Mouse (Mus musculus) cerebellum, postnatal 25 days (tissue): ENCODE results near the gene Id1.
A peak's percentile ranks its signal among the peaks of the same experiment; 100 is the strongest.

ENCODE experiments used
- DNase-seq, 2 experiments: peaks; one replicate each; pipeline ENCODE4 v3.0.0; 2021; ENCODE audit warnings: mixed read lengths in 2 of 2

Id1 gene

DNA sequence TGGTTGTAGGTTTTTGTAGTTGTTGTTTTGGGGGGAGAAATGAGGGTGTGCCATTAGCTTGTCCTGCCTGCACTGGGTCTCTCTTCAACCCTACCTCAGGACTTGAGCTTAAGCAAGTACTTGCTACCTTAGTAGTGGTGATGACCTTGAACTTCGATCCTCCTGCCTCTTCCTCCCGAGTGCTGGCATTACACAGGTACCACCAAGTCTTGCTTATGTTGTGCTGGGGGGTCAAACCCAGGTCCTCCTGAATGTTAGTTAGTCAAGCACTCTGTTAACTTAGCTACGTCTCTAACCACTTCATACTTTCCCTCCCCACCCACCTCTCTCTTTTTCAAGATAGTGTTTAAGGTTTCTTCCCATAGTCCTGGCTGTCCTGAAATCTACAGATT, 11.7 kb upstream of the Id1 start:
- DNase-seq, result no peak

DNA sequence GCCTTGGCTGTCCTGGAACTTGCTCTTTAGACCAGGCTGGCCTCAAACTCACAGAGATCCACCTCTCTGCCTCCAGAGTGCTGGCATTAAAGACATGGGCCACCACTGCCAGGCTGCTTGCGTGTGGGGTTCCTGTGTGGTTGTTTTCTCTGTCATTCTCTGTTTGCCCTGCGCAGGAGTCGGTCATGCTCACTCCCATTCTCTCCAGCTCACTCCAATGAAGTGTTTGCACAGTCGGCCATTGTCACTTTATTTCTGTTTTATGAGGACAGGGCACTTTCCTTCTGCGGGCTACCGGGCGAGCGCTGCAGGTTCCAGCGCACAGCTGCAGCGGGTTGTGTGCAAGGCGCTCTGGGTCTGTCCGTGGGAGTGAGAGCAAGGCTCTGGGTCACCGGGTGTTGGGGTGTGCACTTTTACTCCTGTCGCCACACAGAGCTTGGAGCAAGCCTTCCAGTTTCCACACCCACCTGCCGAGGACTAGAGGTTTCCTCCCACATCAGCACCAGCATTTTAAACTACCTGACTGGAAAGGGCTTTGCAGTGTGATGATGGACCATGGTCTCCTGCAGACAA, 10.8 kb upstream of the Id1 start:
- DNase-seq, result no peak

DNA sequence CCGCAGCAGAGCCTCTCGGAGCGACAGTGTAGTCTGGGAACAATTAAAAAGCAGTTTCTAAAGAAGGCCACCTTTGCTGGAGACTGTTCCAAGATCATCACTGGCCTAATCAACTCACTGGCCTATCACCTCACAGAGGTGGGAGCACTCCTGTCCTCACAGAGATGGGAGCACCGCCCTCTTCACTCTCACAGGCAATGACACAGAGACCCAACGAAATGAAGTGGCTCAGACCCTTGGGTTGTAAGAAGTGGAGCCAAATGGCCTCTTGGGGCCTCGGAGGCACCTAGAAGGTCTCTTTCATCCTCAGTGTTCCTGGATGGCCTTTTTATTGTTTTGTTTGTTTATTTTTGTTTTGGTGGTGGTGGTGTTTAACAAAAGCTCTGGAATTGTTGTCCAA, 9.8 kb upstream of the Id1 start:
- DNase-seq, result no peak

- DNase-seq, result no peak
Observed at GRCm38 (mm10) chr2:152726751-152727335, 9.2 kb upstream of the Id1 start.

DNA sequence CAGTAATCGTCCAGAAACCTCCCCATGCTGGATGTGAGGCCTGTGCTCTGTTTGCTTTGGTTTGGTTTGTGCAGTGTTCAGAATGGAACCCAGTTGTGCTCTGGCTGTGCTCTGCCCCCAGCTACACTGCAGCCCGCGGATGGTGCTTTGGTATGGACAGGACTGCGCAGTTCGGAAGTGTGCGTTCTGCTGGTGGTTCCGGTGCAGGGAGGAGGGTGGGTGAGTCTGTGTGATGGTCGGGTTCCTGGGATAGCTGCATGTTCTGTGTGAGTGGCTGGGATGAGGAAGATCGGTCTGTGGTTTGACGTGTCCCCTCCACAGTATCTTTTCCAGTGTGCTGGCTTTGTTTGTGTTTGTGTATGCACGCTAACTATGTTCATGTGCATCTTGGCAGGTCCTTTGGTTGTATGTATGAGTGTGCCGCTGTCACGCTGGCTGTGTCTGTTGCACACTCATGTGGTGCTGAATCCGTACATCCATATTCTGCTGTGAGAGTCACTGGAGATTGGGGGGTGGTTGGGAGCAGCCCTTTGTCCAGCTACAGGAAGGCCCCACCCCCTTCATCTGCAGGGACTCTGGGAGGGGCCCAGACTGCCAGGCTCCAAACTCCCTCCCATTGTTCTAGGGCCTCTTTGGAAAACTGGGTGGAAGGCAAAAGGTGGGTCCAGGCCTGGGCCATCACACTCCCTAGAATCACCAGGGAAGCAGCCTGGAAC, 8.1 kb upstream of the Id1 start:
- no peak for DNase-seq

- no peak for DNase-seq
Observed at GRCm38 (mm10) chr2:152728594-152728993, 7.5 kb upstream of the Id1 start.

DNA sequence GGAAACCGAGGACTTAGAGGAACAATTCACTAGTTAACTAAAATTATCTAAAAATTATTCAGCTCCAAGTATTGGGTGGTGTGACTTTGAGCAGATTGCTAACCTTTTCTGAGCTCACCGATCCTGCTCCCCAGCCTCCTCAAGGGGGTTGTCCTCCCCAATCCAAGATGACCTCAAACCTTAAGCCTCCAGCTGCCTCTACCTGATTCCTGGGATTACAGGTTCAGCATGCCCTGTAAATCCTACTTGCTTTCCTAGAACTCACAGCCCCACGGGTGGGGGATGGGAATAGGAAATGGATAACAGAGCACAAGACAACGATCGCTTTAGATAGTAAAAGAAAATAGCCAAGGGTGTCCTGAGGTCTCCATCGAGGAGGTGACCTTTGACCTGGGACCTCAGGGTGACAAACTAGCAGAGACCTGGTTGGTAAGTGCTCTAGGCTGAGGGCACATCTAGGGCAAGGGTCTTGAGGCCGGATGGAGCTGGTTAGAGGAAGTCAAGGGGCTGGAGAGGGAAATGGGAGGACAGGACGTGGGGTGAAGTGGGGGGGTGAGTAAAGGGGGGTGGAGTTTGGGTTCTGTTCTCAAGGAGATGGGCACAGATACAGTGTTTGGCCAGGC, 6.9 kb upstream of the Id1 start:
- DNase-seq, result no peak

DNA sequence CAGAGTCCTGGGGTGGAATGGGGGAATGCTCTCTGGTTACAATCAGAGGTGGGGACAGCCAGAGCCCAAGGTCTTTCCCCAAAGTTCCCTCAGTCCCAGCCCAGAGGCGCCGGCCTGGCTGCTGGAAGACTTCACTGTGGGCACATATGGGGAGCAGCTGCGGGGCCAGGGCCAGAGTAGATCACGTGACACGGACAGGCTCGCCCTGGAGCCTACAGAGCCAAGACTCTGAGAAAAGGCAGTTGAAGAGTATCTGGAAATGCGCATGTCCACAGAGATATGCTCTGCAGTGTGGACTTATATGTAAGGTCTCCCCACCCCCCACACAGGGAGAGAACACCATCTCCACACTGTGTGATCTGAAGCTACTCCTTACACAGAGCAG, 6.4 kb upstream of the Id1 start:
- DNase-seq, result no peak

DNA sequence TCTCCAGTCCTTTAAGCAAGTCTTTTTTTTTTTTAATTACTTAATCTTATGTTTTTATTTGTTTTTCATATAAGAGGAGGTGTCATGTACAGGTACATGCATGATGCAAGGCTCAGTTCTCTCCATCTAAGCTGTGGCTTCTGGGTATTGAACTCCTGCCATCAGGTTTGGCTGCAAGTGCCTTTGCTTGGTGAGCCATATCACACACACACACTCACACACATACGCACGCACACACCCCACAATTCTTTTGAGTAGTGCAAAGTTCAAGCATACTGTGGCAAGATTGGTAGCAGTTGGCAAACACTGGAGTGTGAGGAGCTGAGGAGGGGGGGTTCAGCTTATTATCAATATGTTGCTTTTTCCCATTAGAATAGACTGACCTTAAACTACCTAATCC, 2.9 kb upstream of the Id1 start:
- no peak for DNase-seq

GRCm38 (mm10) chr2:152734501-152734900, 1.6 kb upstream of the Id1 start:
- DNase-seq, result no peak

GRCm38 (mm10) chr2:152734984-152735383, 1.1 kb upstream of the Id1 start:
- peak; percentile 71 to 88 for DNase-seq

GRCm38 (mm10) chr2:152736748-152737147, 697 bp downstream of the Id1 start:
- peak; percentile 48 to 58 for DNase-seq

DNA sequence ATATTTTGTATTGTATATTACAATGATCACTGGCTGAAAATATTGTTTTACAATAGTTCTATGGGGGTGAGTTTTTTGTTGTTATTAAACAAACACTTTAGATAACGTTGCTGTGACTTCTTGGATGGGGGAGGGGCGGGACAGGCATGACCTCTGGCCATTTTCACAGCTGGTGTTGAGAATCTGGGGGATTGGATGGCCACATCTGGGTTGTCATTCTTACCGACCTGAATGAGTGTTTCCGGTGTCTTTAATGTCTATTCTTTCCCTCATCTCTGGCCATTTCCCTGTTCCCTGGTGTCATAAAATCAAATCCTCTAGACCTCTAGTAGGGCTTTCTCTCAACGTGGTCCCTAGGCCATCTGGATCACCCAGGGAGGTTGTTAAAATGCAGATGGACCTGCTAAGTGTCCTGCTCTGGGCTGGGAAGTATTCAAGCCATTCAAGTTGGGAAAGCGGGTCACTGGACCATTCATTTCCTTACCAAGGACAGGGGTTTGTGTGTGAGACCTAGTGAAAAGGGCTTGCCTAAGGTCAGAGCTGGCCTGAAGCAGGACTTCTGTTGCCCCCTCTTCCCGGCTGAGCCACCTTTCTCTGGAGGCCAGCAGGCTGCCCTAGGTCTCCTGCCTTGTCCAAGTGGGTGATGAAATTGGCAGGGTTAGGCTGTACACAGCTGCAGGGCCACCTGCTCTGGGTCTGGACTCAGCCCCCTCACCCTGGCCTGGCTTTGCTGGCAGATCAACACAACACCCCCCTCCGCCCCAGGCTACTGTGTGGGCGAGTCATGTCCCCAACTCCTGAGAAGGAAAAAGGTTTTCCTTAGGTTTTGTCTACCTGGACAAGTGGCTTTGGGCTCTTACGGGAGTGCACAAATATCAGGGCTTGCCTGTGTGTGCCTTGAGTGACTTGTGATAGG, 1.5 kb downstream of the Id1 start:
- no peak for DNase-seq

GRCm38 (mm10) chr2:152738341-152738740, 2.3 kb downstream of the Id1 start:
- DNase-seq, result no peak

GRCm38 (mm10) chr2:152739031-152739841, 3.2 kb downstream of the Id1 start:
- peak; percentile 38 to 61 for DNase-seq

DNA sequence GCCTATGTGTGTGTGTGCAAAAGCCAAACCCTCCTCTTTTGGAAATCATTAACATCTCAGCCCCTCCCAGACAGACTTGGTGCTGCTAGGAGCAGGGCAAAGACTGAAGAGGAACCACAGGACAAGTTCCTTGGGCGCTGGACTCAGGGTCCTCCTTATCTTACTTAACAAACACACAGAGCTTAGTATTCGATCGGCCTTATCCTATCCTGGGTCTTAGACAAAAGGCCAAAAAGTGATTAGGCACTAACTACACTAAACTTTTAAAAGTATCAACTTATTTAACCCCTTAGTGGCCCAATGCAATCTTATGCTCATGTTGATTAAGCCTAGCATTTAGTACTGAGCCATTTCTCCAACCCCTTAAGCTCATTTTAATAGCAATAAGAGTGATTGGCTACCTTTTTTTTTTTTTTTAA, 3.8 kb downstream of the Id1 start:
- no peak for DNase-seq

- no peak for DNase-seq
Observed at GRCm38 (mm10) chr2:152740490-152740889, 4.4 kb downstream of the Id1 start.

DNA sequence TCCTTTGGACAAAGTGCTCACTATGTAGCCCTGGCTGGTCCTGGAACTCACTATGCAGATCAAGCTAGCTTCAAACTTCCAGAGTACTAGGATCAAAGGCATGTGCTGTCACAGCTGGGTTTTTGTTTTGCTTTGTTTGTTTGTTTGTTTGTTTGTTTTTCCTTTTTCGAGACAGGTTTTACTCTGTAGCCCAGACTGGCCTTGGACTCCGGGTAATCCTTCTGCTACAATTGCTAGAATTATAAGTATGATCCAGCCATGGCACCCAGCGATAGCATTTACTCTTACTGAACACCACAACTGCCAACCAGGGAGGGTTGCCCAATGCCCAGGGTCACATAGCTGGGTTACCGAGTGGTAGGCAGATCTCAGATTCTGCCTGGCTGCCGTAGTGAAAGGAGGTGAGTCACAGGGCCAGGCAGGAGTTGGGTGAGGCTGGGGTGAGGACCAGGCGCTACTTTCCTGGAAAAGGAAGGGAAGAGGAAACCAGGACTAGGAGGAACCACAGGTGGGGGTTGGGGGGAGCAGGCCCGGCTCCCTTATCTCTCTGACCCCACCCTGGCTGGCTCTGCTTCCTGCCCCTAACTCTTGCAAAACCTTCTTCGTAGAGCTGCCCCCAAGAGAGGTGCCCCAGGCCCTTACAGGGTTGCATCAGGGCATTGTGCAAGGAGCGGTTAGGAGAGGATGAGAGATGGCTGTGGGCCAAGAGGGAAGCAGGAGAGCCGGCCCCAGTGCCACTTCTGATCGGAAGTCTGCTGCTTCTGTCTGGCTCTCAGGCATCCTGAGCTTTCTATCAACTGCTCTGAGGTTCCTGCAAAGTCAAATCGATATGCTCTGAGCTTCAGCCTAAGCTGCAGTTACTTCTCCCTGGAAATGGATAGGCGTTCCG, 5.3 kb downstream of the Id1 start:
- DNase-seq, result peak in 1 of 2 experiments; percentile 32

DNA sequence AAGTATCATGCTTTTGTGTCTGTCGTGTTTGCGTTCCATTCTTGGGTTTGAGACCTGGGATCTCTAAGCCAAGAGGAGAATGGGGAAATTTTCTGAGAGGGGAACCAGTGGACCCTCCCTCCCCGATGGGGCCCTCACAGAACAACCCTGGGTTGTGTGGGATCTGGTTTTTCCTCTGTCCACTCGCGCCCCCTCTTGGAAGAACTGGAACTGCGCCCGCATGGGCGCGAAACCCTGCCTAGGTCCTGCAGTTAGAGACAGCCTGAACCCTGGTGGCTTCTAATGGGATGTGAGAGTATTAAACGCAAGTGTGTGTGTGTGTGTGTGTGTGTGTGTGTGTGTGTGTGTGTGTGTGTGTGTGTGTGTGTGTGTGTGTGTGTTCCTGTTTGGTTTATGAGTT, 6.4 kb downstream of the Id1 start:
- peak; percentile 56 to 72 for DNase-seq

GRCm38 (mm10) chr2:152753944-152754711, 18.1 kb downstream of the Id1 start, which contains the start of gene Cox4i2:
Cox4i2 (plus strand) TSS chr2:152754173.
- DNase-seq, result peak in 1 of 2 experiments; percentile 26
